Mouse (Mus musculus): ENCODE measurements around the gene Gabra2. TPM values are rescaled to one million over a fixed set of nuclear protein-coding genes. Genes with fewer than 3 reads are reported as not detected.

Gene Gabra2
- polyA plus RNA-seq, 1 experiment from 2014 or later, result 0.93 TPM

GRCm38 (mm10) chr5:71037352-71037751 is 58.3 kb downstream of the Gabra2 start:
- Histone ChIP-seq H3K36me3 (replicated peaks) (no peaks in the 10 kb centered on the region), H3K4me1 (no peaks in the 10 kb centered on the region), H3K4me3 (no peak overlapping the region), H3K27me3 (replicated peaks; ENCODE audit: low read depth, poor library complexity, severe bottlenecking) (no peaks in the 10 kb centered on the region), H3K9me3 (no peaks in the 10 kb centered on the region), H3K27ac (replicated peaks) (no peak overlapping the region)
- no peak for DNase-seq (ENCODE audit: low spot score)
- WGBS, result 84% methylated on average over 3 of the region's 3 CpGs

DNA sequence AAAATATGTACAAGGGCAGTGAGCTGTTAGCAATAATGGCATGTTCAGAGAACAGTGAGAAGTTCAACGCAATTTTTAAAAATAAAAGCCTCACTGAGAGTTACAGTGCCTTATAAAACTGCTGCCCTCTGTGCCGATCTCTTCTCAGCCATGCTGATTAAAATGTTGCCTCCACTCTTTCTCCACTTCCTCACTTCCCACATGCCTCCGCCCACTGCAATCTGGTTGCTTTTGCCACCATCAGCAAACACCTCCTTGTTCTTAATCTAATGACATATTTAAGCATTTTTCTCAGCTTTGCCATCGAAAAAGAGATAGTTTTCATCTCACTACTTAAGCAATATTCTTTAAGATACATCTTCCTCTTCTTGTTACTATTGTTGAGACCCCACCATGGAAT is 69.7 kb downstream of the Gabra2 start:
- Histone ChIP-seq H3K4me3 (no peak overlapping the region), H3K27me3 (replicated peaks; ENCODE audit: low read depth, poor library complexity, severe bottlenecking) (no peaks in the 10 kb centered on the region), H3K9me3 (no peaks in the 10 kb centered on the region), H3K27ac (replicated peaks) (no peak overlapping the region), H3K36me3 (replicated peaks) (no peaks in the 10 kb centered on the region), H3K4me1 (no peaks in the 10 kb centered on the region)
- 83% methylated on average over 4 of the region's 4 CpGs for WGBS
- DNase-seq (ENCODE audit: low spot score), result no peak

DNA sequence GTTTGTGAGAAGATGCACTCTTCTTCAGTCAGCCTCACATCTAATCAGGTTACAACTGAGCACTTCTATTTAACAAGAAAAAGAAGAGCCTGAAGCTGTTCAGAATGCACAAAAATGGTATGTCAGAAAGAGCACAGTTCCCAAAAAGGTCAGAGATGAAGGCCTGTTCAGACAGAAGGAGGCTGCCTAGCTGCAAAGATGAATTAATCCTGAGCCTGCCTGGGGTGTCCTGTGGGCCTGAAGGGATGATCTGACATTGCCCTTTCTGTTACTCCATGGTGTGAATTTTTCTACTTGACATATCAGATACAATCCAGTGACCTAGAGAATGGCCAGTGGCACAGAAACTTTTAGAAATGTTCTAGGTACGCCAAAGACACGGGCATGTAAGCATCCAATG is 83.9 kb downstream of the Gabra2 start:
- Histone ChIP-seq H3K27ac (replicated peaks) (no peak overlapping the region), H3K4me1 (no peaks in the 10 kb centered on the region), H3K36me3 (replicated peaks) (no peaks in the 10 kb centered on the region), H3K4me3 (no peak overlapping the region), H3K9me3 (no peaks in the 10 kb centered on the region), H3K27me3 (replicated peaks; ENCODE audit: low read depth, poor library complexity, severe bottlenecking) (no peaks in the 10 kb centered on the region)
- WGBS, result 76% methylated on average over 2 of the region's 2 CpGs
- no peak for DNase-seq (ENCODE audit: low spot score)

GRCm38 (mm10) chr5:71011271-71011670 is 84.4 kb downstream of the Gabra2 start:
- WGBS, result 72% methylated on average over 2 of the region's 2 CpGs
- Histone ChIP-seq H3K4me3 (no peak overlapping the region), H3K36me3 (replicated peaks) (no peaks in the 10 kb centered on the region), H3K27ac (replicated peaks) (no peak overlapping the region), H3K4me1 (no peaks in the 10 kb centered on the region), H3K9me3 (no peaks in the 10 kb centered on the region), H3K27me3 (replicated peaks; ENCODE audit: low read depth, poor library complexity, severe bottlenecking) (no peaks in the 10 kb centered on the region)
- no peak for DNase-seq (ENCODE audit: low spot score)

- Histone ChIP-seq H3K4me3 (no peak overlapping the region), H3K9me3 (no peaks in the 10 kb centered on the region), H3K27ac (replicated peaks) (no peak overlapping the region), H3K27me3 (replicated peaks; ENCODE audit: low read depth, poor library complexity, severe bottlenecking) (no peaks in the 10 kb centered on the region), H3K4me1 (no peaks in the 10 kb centered on the region), H3K36me3 (replicated peaks) (no peaks in the 10 kb centered on the region)
- 86% methylated on average over 3 of the region's 3 CpGs for WGBS
- DNase-seq (ENCODE audit: low spot score), result no peak
Measured at GRCm38 (mm10) chr5:71010797-71011196, 84.9 kb downstream of the Gabra2 start.

DNA sequence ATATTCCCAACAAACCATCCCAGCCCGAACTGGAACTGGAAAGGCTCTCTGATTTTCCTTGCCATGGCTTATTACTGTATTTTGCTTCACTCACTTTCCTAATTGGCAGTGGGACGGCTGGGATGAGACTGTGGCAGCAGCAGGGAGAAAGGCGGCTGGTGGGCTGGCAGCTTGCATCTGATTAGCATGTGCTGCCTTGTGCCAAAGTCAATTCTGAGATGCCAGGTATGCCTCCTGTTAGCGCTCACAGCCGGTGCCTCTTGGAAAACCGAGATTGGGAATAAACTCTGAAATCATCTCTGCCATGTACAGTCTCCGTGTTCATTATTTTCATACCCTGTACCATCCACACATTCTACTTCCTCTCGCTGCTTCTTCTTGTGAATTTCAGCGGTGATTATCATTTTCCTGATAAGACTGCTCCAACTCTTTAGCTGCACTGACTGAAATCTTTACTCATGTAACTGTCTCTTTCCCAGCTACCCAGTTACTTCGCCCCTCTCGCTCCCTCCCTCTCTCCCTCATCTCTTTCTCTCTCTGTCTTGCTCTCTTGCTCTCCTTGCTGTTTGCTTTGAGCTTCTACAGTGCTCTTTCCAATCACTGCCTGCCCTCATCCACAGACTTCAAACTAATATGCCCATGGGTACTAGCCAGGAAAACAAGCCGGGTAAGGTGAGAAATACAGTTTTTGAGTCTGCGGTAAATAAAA is 99.9 kb downstream of the Gabra2 start:
- Histone ChIP-seq H3K9me3 (no peaks in the 10 kb centered on the region), H3K36me3 (replicated peaks) (no peaks in the 10 kb centered on the region), H3K27me3 (replicated peaks; ENCODE audit: low read depth, poor library complexity, severe bottlenecking) (no peaks in the 10 kb centered on the region), H3K4me1 (no peaks in the 10 kb centered on the region), H3K27ac (replicated peaks) (no peak overlapping the region), H3K4me3 (no peak overlapping the region)
- no peak for DNase-seq (ENCODE audit: low spot score)
- WGBS, result 79% methylated on average over 13 of the region's 13 CpGs

DNA sequence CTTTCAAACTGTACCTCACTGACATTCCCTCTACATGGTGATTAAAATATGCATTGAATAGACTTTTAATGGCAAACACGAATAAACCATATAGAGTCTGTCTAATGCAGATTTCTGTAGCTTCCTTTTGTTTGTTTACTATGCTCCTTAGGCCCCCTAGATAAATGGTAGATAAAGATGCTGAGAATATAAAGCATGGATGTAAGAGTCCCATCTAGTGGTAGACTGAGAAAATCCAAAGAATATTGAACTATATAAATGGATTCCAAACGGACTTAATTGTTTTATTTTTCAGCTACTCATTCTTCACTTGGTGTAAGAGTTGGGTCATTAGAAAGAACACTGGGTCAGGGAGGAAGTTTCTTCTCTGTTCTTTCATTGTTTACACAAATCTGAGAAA is 102.4 kb downstream of the Gabra2 start:
- H3K4me1 ChIP-seq, result no peaks in the 10 kb centered on the region
- no peak for DNase-seq (ENCODE audit: low spot score)
- no peaks in the 10 kb centered on the region for H3K9me3 ChIP-seq
- H3K36me3 ChIP-seq (replicated peaks), result no peaks in the 10 kb centered on the region
- 62% methylated on average over 2 of the region's 2 CpGs for WGBS
- no peak overlapping the region for H3K27ac ChIP-seq (replicated peaks)
- no peaks in the 10 kb centered on the region for H3K27me3 ChIP-seq (replicated peaks; ENCODE audit: low read depth, poor library complexity, severe bottlenecking)
- H3K4me3 ChIP-seq, result no peak overlapping the region

- no peak for DNase-seq (ENCODE audit: low spot score)
- no peaks in the 10 kb centered on the region for H3K36me3 ChIP-seq (replicated peaks)
- 84% methylated on average over 3 of the region's 3 CpGs for WGBS
- no peak overlapping the region for H3K4me3 ChIP-seq
- no peaks in the 10 kb centered on the region for H3K27me3 ChIP-seq (replicated peaks; ENCODE audit: low read depth, poor library complexity, severe bottlenecking)
- no peaks in the 10 kb centered on the region for H3K4me1 ChIP-seq
- H3K9me3 ChIP-seq, result no peaks in the 10 kb centered on the region
- H3K27ac ChIP-seq (replicated peaks), result no peak overlapping the region
Measured at GRCm38 (mm10) chr5:70990891-70991290, 104.8 kb downstream of the Gabra2 start.
